Mouse (Mus musculus) lung, adult 2 months (tissue): Measurements from ENCODE around the gene Hist1h3e. TPM values are rescaled to one million over a fixed set of nuclear protein-coding genes. Genes with fewer than 3 reads are reported as not detected.
A peak's percentile ranks its signal among the peaks of the same experiment; 100 is the strongest.

ENCODE experiments used
- DNase-seq: peaks from one replicate; pipeline ENCODE4 v3.0.0; 2022
- H3K4me1 ChIP-seq: fragments of 200-500 bp; 2 replicates; pipeline ENCODE4 v1.6.1; 2011; ENCODE audit warnings: low read length; ENCODE audit not compliant: control insufficient read depth, insufficient read depth
- H3K4me3 ChIP-seq: fragments of 200-500 bp; replicated peaks from 2 replicates; pipeline ENCODE3; 2011; ENCODE audit warnings: low read depth, mild to moderate bottlenecking, control low read depth, low read length; ENCODE audit errors: extremely low read depth
- CTCF ChIP-seq: fragments of 200-500 bp; IDR thresholded peaks from 2 replicates; pipeline ENCODE4 v1.5.1; 2011; ENCODE audit warnings: mild to moderate bottlenecking, low read length, control low read depth; ENCODE audit not compliant: insufficient read depth
- POLR2A ChIP-seq: fragments of 200-500 bp; IDR thresholded peaks from 2 replicates; pipeline ENCODE4 v1.6.1; 2011; ENCODE audit warnings: low read depth, mild to moderate bottlenecking, control low read depth, low read length, borderline replicate concordance; ENCODE audit errors: extremely low read depth
- WGBS: fragments of 180-500 bp; shearing (Covaris S2); methylation state at CpG from one replicate; pipeline ENCODE4 v1.1.7; 2018; 5-methylcytosine and 5-hydroxymethylcytosine counted together
- polyA plus RNA-seq: library from polyadenylated mRNA; depleted of rRNA; stranded (reverse); fragments of >200 nt; gene quantifications from 2 replicates; pipeline ENCODE4 v1.2.3, GENCODE M21; 2012

Gene Hist1h3e
- polyA plus RNA-seq, 1 experiment, result 9.2 TPM

DNA sequence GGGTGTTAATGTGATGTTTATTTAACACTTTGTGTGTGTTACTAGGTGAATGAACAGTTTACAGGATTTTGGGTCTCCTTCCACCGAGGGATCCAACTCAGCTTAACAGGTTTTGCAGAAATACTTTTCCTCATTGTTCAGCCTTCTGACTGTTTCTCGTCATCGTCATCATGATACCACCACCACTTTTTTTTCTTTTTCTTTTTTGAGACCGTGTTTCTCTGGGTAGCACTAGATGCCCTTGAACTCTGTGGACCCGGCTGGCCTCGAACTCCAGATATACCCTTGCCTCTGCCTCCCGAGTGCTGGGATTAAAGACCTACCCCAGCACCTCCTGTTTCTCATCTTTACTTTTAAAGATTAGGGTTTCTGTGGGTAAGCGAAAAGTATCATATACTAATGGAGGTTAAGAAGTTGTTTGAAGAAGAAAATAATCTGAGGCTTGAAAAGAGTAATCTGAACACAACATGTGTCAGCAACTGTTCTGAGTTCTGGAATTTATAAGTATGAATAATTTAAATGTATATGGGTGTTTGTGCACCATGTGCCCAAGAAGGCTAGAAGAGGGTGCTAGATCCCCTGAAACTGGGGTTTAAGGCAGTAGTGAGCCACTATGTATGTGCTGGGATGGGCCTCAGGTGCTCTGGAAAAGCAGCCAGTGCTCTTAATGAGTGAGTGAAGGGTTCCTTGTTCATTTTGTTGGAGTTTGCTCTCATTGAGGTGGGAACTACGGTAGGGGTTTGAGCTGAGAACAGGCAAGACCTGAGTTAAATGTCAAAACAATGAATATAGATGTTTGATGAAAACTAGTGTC lies 29.7 kb downstream of the Hist1h3e start:
- DNase-seq, result no peak
- Histone ChIP-seq H3K4me1 (peaks cover 2% of the 10 kb centered on the region), H3K4me3 (no peak overlapping the region)
- WGBS, result 19% methylated on average over 9 of the region's 9 CpGs
- TF ChIP-seq CTCF (no peak), POLR2A (no peak)

- peak; percentile 98 for TF ChIP-seq POLR2A
- TF ChIP-seq CTCF, result no peak
- under 1% methylated on average over 62 of the region's 70 CpGs for WGBS
- DNase-seq, result peak; percentile 96
- H3K4me1 ChIP-seq, result peaks cover 5% of the 10 kb centered on the region
- peak within 1 kb of the TSS; percentile 73 for H3K4me3 ChIP-seq
Observed at GRCm38 (mm10) chr13:23530901-23531875, 31.0 kb downstream of the Hist1h3e start, which contains the start of gene Hist1h4h. Gene Hist1h4h, plus strand, starts transcription at chr13:23531050.

- under 1% methylated on average over 20 of the region's 20 CpGs for WGBS
- DNase-seq, result peak; percentile 61
- TF ChIP-seq CTCF, result no peak
- TF ChIP-seq POLR2A, result no peak
- Histone ChIP-seq H3K4me1 (peaks cover 5% of the 10 kb centered on the region), H3K4me3 (peak overlapping the region; percentile 73)
Observed at GRCm38 (mm10) chr13:23530181-23530900, 31.8 kb downstream of the Hist1h3e start.

- 24% methylated on average over 2 of the region's 2 CpGs for WGBS
- TF ChIP-seq CTCF (no peak), POLR2A (no peak)
- no peak for DNase-seq
- Histone ChIP-seq H3K4me1 (peaks cover 5% of the 10 kb centered on the region), H3K4me3 (no peak overlapping the region)
Observed at GRCm38 (mm10) chr13:23529480-23530165, 32.5 kb downstream of the Hist1h3e start.

- TF ChIP-seq POLR2A (no peak), CTCF (no peak)
- no peak for DNase-seq
- H3K4me1 ChIP-seq, result peaks cover 3% of the 10 kb centered on the region
- 83% methylated on average over 5 of the region's 5 CpGs for WGBS
- H3K4me3 ChIP-seq, result no peak overlapping the region
Observed at GRCm38 (mm10) chr13:23529005-23529404, 33.2 kb downstream of the Hist1h3e start.

DNA sequence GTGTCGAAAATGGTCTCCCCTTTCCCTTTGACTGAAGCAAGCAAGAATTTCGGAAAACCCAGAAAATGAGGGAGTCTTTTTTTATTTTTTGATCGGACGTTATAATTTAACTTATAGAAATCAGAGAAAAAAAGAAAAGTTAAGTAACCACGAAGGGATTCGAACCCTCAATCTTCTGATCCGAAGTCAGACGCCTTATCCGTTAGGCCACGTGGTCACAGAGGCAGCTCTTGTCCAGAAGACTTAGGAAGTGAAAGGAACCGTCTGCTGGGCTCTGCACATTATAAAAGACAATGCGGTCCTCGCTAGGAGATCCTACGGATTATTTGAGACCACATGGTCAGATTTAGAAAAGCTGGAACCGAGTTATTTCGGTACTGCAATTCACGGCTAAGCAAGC lies 35.9 kb downstream of the Hist1h3e start:
- WGBS, result 1% methylated on average over 17 of the region's 17 CpGs
- H3K4me1 ChIP-seq, result peaks cover 3% of the 10 kb centered on the region
- DNase-seq, result peak; percentile 88
- H3K4me3 ChIP-seq, result peak overlapping the region; percentile 41
- TF ChIP-seq POLR2A (no peak), CTCF (no peak)

DNA sequence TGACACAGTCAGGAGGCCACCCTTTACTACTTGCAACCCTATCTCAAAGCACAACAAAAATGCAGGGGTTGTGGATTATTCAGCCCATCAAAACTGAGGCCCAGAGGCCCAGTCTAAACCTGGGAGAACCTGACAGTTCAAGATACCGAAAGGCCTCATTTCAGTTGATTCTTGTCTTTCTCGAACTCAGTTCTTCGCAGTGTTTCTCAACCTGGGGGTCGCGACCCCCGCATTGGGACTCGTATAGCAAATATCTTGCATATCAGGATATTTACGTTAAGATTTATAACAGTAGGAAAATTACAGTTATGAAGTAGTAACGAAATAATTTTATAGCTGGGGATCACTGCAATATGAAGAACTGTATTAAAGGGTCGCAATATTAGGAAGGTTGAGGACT lies 36.3 kb downstream of the Hist1h3e start:
- DNase-seq, result no peak
- Histone ChIP-seq H3K4me3 (peak overlapping the region; percentile 33), H3K4me1 (peaks cover 3% of the 10 kb centered on the region)
- 7% methylated on average over 10 of the region's 10 CpGs for WGBS
- no peak for TF ChIP-seq CTCF
- TF ChIP-seq POLR2A, result no peak

GRCm38 (mm10) chr13:23524654-23525053 lies 37.5 kb downstream of the Hist1h3e start:
- 12% methylated on average over 5 of the region's 5 CpGs for whole genome bisulfite sequencing
- Histone ChIP-seq H3K4me3 (no peak overlapping the region), H3K4me1 (peaks cover 3% of the 10 kb centered on the region)
- TF ChIP-seq POLR2A, result no peak
- TF ChIP-seq CTCF, result peak; percentile 91
- DNase-seq, result peak; percentile 79
